Mouse (Mus musculus): Measurements from ENCODE around the gene Cdca8. TPM values are rescaled to one million over a fixed set of nuclear protein-coding genes. Genes with fewer than 3 reads are reported as not detected.

Cdca8 gene
- polyA plus RNA-seq, 1 experiment, result 104 TPM

DNA sequence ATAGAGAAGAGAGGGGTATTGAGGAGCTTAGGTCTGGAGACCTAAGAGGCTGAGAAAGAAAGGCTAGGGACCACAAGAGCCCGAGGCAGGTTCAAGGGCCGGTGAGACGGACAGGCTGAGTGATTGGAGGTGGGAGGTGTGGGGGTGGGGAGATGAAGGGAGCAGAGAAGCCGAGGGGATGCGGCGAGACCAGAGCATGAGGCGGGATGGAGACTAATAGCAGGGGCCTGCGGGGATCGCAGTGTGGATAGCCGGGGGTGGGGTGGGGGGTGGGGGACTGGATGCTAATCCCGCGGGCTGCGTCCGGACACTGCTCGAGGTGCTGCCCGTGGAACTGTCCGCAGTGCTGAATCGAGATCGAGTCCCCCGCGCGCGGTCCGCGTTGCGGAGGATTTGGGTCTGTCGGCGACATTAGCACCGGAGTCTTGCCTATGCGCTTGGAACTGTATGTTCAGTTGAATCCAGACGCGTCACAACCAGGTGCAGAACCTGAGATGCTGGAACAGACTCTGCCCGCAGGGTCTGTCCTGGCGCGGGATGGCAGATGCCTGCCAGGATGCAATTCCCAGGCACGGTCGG lies 56.9 kb downstream of the Cdca8 start:
- H3K27me3 ChIP-seq (ENCODE audit: control insufficient read depth, insufficient read depth, insufficient read length), result peaks cover 46% of the 10 kb centered on the region
- H3K4me3 ChIP-seq (ENCODE audit: insufficient read depth, poor library complexity, severe bottlenecking), result no peak overlapping the region
- TF ChIP-seq CEBPB (IDR thresholded peaks at IDR 0.05; ENCODE audit: low read depth) (no peak), FOSL1 (IDR thresholded peaks at IDR 0.05; ENCODE audit: insufficient read depth, low read length, poor library complexity, severe bottlenecking) (no peak), MAX (IDR thresholded peaks at IDR 0.05) (no peak), USF1 (IDR thresholded peaks at IDR 0.05; ENCODE audit: low read depth) (no peak), MYOD1 (IDR thresholded peaks at IDR 0.05; ENCODE audit: control insufficient read depth, insufficient read length, low read depth) (no peak), CTCF (IDR thresholded peaks at IDR 0.05; ENCODE audit: control insufficient read depth, insufficient read depth, insufficient read length) (no peak), MYOG (IDR thresholded peaks at IDR 0.05; ENCODE audit: control insufficient read depth, extremely low read depth, insufficient read length) (no peak)
- H3K79me2 ChIP-seq (ENCODE audit: control insufficient read depth, insufficient read depth), result no peaks in the 10 kb centered on the region
- H3K36me3 ChIP-seq (ENCODE audit: control insufficient read depth, insufficient read depth), result no peaks in the 10 kb centered on the region
- H3ac ChIP-seq (ENCODE audit: control insufficient read depth, insufficient read length, low read depth), result no peak overlapping the region
- no peaks in the 10 kb centered on the region for H3K79me3 ChIP-seq (ENCODE audit: low read depth)

DNA sequence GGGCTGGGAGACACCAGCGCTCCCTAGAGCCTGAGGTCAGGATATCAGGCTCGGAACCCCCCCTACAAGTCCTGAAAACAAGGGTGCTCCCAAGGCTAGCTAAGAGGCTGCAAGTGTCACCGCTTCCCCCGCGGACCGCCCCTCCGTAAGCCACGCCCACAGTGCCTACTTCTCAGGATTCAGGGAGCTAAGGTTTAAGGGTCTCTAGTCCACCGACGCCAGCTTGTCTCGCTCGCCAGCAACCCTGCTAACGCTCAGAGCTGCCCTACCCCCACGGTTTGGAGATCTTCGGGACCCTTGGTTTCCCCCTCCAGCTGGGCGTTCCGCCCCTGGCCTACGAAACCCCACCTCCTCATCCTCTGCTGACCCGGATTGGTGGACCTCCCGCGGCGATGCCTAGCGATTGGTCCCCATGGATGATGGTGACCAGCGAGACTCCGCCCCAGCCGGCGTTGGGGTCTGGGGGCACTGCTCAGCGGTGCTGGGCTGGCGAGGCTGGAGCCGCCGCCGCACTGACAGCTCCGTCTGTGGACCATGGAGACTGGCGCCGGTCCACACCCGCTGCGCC lies 57.7 kb downstream of the Cdca8 start:
- Histone ChIP-seq H3K36me3 (ENCODE audit: control insufficient read depth, insufficient read depth) (no peaks in the 10 kb centered on the region), H3K79me3 (ENCODE audit: low read depth) (no peaks in the 10 kb centered on the region), H3K79me2 (ENCODE audit: control insufficient read depth, insufficient read depth) (no peaks in the 10 kb centered on the region), H3ac (ENCODE audit: control insufficient read depth, insufficient read length, low read depth) (no peak overlapping the region), H3K4me3 (ENCODE audit: insufficient read depth, poor library complexity, severe bottlenecking) (no peak overlapping the region), H3K27me3 (ENCODE audit: control insufficient read depth, insufficient read depth, insufficient read length) (peaks cover 43% of the 10 kb centered on the region)
- TF ChIP-seq MAX (IDR thresholded peaks at IDR 0.05) (no peak), FOSL1 (IDR thresholded peaks at IDR 0.05; ENCODE audit: insufficient read depth, low read length, poor library complexity, severe bottlenecking) (no peak), MYOD1 (IDR thresholded peaks at IDR 0.05; ENCODE audit: control insufficient read depth, insufficient read length, low read depth) (no peak), MYOG (IDR thresholded peaks at IDR 0.05; ENCODE audit: control insufficient read depth, extremely low read depth, insufficient read length) (no peak), CEBPB (IDR thresholded peaks at IDR 0.05; ENCODE audit: low read depth) (no peak), CTCF (IDR thresholded peaks at IDR 0.05; ENCODE audit: control insufficient read depth, insufficient read depth, insufficient read length) (no peak), USF1 (IDR thresholded peaks at IDR 0.05; ENCODE audit: low read depth) (no peak)

DNA sequence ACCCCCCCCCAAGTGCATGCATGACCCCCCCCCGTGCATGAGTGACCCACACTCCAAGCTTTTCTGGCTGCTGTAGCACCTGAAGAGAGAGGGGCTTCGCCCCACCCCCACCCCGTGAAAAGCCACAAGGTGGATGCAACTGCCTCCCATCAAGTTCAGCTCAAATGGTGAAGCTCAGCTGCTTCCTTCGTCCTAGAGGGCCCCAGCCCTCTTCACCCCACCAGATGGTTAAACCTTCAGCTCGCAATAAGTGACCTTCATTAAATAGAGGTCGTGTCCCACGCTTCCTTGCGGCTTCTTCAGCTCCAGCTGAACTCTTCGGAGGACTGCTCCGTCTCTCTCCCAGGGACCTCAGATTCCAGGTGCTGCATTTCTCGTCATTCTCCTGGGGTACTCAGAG lies 58.5 kb downstream of the Cdca8 start, which contains the start of gene Epha10:
Epha10 (plus strand) TSS at position 301 of the 400 bp plus-strand sequence.
- no peaks in the 10 kb centered on the region for H3K79me2 ChIP-seq (ENCODE audit: control insufficient read depth, insufficient read depth)
- H3K27me3 ChIP-seq (ENCODE audit: control insufficient read depth, insufficient read depth, insufficient read length), result peaks cover 35% of the 10 kb centered on the region
- no peak within 1 kb of the TSS for H3K4me3 ChIP-seq (ENCODE audit: insufficient read depth, poor library complexity, severe bottlenecking)
- H3K79me3 ChIP-seq (ENCODE audit: low read depth), result no peaks in the 10 kb centered on the region
- H3ac ChIP-seq (ENCODE audit: control insufficient read depth, insufficient read length, low read depth), result no peak within 1 kb of the TSS
- TF ChIP-seq MYOD1 (IDR thresholded peaks at IDR 0.05; ENCODE audit: control insufficient read depth, insufficient read length, low read depth) (no peak), CEBPB (IDR thresholded peaks at IDR 0.05; ENCODE audit: low read depth) (no peak), MAX (IDR thresholded peaks at IDR 0.05) (no peak), MYOG (IDR thresholded peaks at IDR 0.05; ENCODE audit: control insufficient read depth, extremely low read depth, insufficient read length) (no peak), FOSL1 (IDR thresholded peaks at IDR 0.05; ENCODE audit: insufficient read depth, low read length, poor library complexity, severe bottlenecking) (no peak), CTCF (IDR thresholded peaks at IDR 0.05; ENCODE audit: control insufficient read depth, insufficient read depth, insufficient read length) (no peak), USF1 (IDR thresholded peaks at IDR 0.05; ENCODE audit: low read depth) (no peak)
- no peaks in the 10 kb centered on the region for H3K36me3 ChIP-seq (ENCODE audit: control insufficient read depth, insufficient read depth)

DNA sequence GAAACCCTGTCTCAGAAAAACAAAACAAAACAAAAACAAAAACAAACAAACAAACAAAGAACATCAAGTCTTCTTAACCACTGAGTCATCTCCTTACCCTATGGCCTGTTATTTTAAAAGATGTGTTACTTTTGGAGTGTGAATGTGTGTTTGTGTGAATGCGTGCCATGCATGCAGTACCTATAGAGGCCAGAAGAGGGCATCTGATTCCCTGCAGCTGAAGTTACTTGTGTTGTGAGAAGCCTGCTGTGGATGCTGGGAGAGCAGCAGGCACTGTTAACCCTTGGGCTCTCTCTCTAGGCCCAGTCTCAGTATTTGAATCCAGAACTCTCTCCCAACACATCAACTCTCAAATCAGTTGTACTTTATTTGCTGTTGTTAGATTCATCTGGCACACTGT lies 66.4 kb downstream of the Cdca8 start:
- no peak overlapping the region for H3ac ChIP-seq (ENCODE audit: control insufficient read depth, insufficient read length, low read depth)

More for the DNA sequence above, 66.4 kb downstream of the Cdca8 start:
- H3K79me2 ChIP-seq (ENCODE audit: control insufficient read depth, insufficient read depth), result no peaks in the 10 kb centered on the region
- no peak overlapping the region for H3K4me3 ChIP-seq (ENCODE audit: insufficient read depth, poor library complexity, severe bottlenecking)
- TF ChIP-seq USF1 (IDR thresholded peaks at IDR 0.05; ENCODE audit: low read depth) (no peak), FOSL1 (IDR thresholded peaks at IDR 0.05; ENCODE audit: insufficient read depth, low read length, poor library complexity, severe bottlenecking) (no peak), CEBPB (IDR thresholded peaks at IDR 0.05; ENCODE audit: low read depth) (no peak), MYOD1 (IDR thresholded peaks at IDR 0.05; ENCODE audit: control insufficient read depth, insufficient read length, low read depth) (no peak), MYOG (IDR thresholded peaks at IDR 0.05; ENCODE audit: control insufficient read depth, extremely low read depth, insufficient read length) (no peak), CTCF (IDR thresholded peaks at IDR 0.05; ENCODE audit: control insufficient read depth, insufficient read depth, insufficient read length) (no peak), MAX (IDR thresholded peaks at IDR 0.05) (no peak)
- H3K27me3 ChIP-seq (ENCODE audit: control insufficient read depth, insufficient read depth, insufficient read length), result no peaks in the 10 kb centered on the region
- no peaks in the 10 kb centered on the region for H3K79me3 ChIP-seq (ENCODE audit: low read depth)
- no peaks in the 10 kb centered on the region for H3K36me3 ChIP-seq (ENCODE audit: control insufficient read depth, insufficient read depth)

Other genes with a start within 250 kb of the Cdca8 start
- 29.7 TPM for gene Utp11, start 245.7 kb downstream of the Cdca8 start, polyA plus RNA-seq (2012; fragmentation: generic; extraction: Trizol)
- gene Fhl3, start 238.6 kb downstream of the Cdca8 start, polyA plus RNA-seq (2012; fragmentation: generic; extraction: Trizol), result 206 TPM
- 71.6 TPM for gene Sf3a3, start 224.5 kb downstream of the Cdca8 start, polyA plus RNA-seq (2012; fragmentation: generic; extraction: Trizol)
- 13.8 TPM for gene Inpp5b, start 197.5 kb downstream of the Cdca8 start, polyA plus RNA-seq (2012; fragmentation: generic; extraction: Trizol)
- gene Mtf1, start 137.2 kb downstream of the Cdca8 start, polyA plus RNA-seq (2012; fragmentation: generic; extraction: Trizol), result 10.9 TPM
- gene Yrdc, start 88.6 kb downstream of the Cdca8 start, polyA plus RNA-seq (2012; fragmentation: generic; extraction: Trizol), result 78.9 TPM
- gene 1110065P20Rik, start 88.1 kb downstream of the Cdca8 start, polyA plus RNA-seq (2012; fragmentation: generic; extraction: Trizol), result 67.6 TPM
- 0.04 TPM for gene Maneal, start 77.1 kb downstream of the Cdca8 start, polyA plus RNA-seq (2012; fragmentation: generic; extraction: Trizol)
- not detected for gene Epha10, start 58.4 kb downstream of the Cdca8 start, polyA plus RNA-seq (2012; fragmentation: generic; extraction: Trizol)
- 6.5 TPM for gene 9930104L06Rik, start 2.3 kb downstream of the Cdca8 start, polyA plus RNA-seq (2012; fragmentation: generic; extraction: Trizol)
- gene Rspo1, start 47.1 kb upstream of the Cdca8 start, polyA plus RNA-seq (2012; fragmentation: generic; extraction: Trizol), result 0.04 TPM
- 23.2 TPM for gene Gnl2, start 77.3 kb upstream of the Cdca8 start, polyA plus RNA-seq (2012; fragmentation: generic; extraction: Trizol)
- gene Dnali1, start 126.4 kb upstream of the Cdca8 start, polyA plus RNA-seq (2012; fragmentation: generic; extraction: Trizol), result 0.04 TPM
- 19.1 TPM for gene Snip1, start 127.4 kb upstream of the Cdca8 start, polyA plus RNA-seq (2012; fragmentation: generic; extraction: Trizol)
- gene Meaf6, start 145.8 kb upstream of the Cdca8 start, polyA plus RNA-seq (2012; fragmentation: generic; extraction: Trizol), result 31.3 TPM
- 6.7 TPM for gene Zc3h12a, start 188.5 kb upstream of the Cdca8 start, polyA plus RNA-seq (2012; fragmentation: generic; extraction: Trizol)